Mouse (Mus musculus) G1E (cell line): ENCODE data around the gene Lsm12.

Source experiments
- CTCF ChIP-seq: IDR thresholded peaks from 2 replicates; pipeline ENCODE4 v1.5.1; 2012; ENCODE audit warnings: low read depth, low read length, inconsistent platforms, mixed read lengths
- GATA1 ChIP-seq: IDR thresholded peaks from 2 replicates; pipeline ENCODE4 v1.6.1; 2012; ENCODE audit warnings: borderline replicate concordance, low read length, inconsistent platforms, mixed read lengths
- GATA2 ChIP-seq: IDR thresholded peaks from 2 replicates; pipeline ENCODE4 v1.6.1; 2012; ENCODE audit warnings: low read depth, low read length, inconsistent platforms, borderline replicate concordance
- TAL1 ChIP-seq: conservative IDR thresholded peaks from 2 replicates; pipeline ENCODE4 v1.6.1; 2012; ENCODE audit warnings: low read depth, low read length, inconsistent platforms, mixed read lengths

GRCm38 (mm10) chr11:102229331-102229953 lies 44.3 kb upstream of the Lsm12 start:
- TF ChIP-seq GATA1 (no peak), CTCF (no peak), GATA2 (no peak), TAL1 (no peak)
